Mouse (Mus musculus) myocyte (in vitro differentiated cells): ENCODE results near the gene Fggy.

Source experiments
- CEBPB ChIP-seq: IDR thresholded peaks from 2 replicates; pipeline ENCODE4 v1.6.1; 2011; ENCODE audit warnings: mild to moderate bottlenecking, moderate library complexity; ENCODE audit not compliant: poor library complexity, insufficient read depth, severe bottlenecking
- E2F4 ChIP-seq: IDR thresholded peaks from one replicate; pipeline ENCODE4 v1.6.1; 2011; ENCODE audit warnings: mild to moderate bottlenecking, control low read depth, moderate library complexity; ENCODE audit not compliant: insufficient read depth
- MAX ChIP-seq: IDR thresholded peaks from one replicate; pipeline ENCODE4 v1.6.1; 2011; ENCODE audit warnings: low read depth, mild to moderate bottlenecking, control low read depth
- MYOG ChIP-seq, 3 experiments: IDR thresholded peaks; one replicate each; pipeline ENCODE4 v1.6.1; 2011; ENCODE audit warnings: control low read depth in 2 of 3, low read depth in 2 of 3, mild to moderate bottlenecking in 2 of 3; ENCODE audit not compliant: insufficient read length in 2 of 3, control insufficient read depth in 1 of 3, insufficient read depth in 1 of 3
- POLR2A ChIP-seq: IDR thresholded peaks from one replicate; pipeline ENCODE4 v1.6.1; 2011; ENCODE audit warnings: low read depth, mild to moderate bottlenecking, control low read depth, moderate library complexity; ENCODE audit not compliant: insufficient read length
- POLR2AphosphoS2 ChIP-seq: IDR thresholded peaks from one replicate; pipeline ENCODE4 v1.6.1; 2011; ENCODE audit warnings: low read depth, control low read depth; ENCODE audit not compliant: insufficient read length
- REST ChIP-seq: IDR thresholded peaks from one replicate; pipeline ENCODE4 v1.6.1; 2011; ENCODE audit warnings: mild to moderate bottlenecking, control low read depth, moderate library complexity; ENCODE audit not compliant: insufficient read depth, insufficient read length
- SRF ChIP-seq: IDR thresholded peaks from one replicate; pipeline ENCODE4 v1.6.1; 2011; ENCODE audit warnings: low read depth; ENCODE audit not compliant: control insufficient read depth, insufficient read length
- TCF12 ChIP-seq: IDR thresholded peaks from one replicate; pipeline ENCODE4 v1.6.1; 2011; ENCODE audit warnings: mild to moderate bottlenecking, control low read depth; ENCODE audit not compliant: poor library complexity, insufficient read depth, severe bottlenecking
- TCF3 ChIP-seq: IDR thresholded peaks from one replicate; pipeline ENCODE4 v1.6.1; 2011; ENCODE audit warnings: low read depth, control low read depth; ENCODE audit not compliant: insufficient read length
- USF1 ChIP-seq: IDR thresholded peaks from one replicate; pipeline ENCODE4 v1.6.1; 2011; ENCODE audit warnings: low read depth, mild to moderate bottlenecking, control low read depth, moderate library complexity

DNA sequence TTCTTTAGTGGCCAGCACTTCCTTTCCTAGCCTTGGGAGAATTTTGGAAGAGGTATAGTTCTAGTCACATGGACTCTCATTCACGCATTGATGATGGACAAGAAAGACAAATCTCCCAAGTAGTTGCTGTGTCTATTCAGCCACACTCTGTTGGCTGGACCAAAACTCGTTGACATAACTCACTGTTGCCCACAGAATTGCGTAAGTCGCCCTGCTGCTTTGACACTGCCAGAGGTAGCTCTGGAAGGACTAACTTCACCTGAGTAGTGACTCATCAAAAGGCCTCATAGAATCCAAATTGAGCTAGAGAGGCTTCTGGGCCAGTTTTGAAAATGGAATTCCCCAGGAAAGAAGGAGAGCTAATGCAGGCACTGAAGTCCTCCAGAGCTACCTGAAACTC, 13.8 kb upstream of the Fggy start:
- TF ChIP-seq POLR2A = no peak
- no peak for TF ChIP-seq MAX
- no peak for TF ChIP-seq REST
- no peak for TF ChIP-seq E2F4
- TF ChIP-seq CEBPB = peak; percentile 44; the same call in 1 of the 2 replicates
- no peak for TF ChIP-seq TCF12
- no peak for TF ChIP-seq USF1
- no peak for TF ChIP-seq TCF3
- no peak for TF ChIP-seq POLR2AphosphoS2
- no peak for TF ChIP-seq MYOG (IDR thresholded peaks at IDR 0.05; ENCODE audit: control insufficient read depth in 1 of 3, insufficient read depth in 1 of 3, insufficient read length in 2 of 3, low read depth in 2 of 3)
- no peak for TF ChIP-seq SRF
